Mouse (Mus musculus) cerebellum, adult 2 months (tissue): Measurements from ENCODE around the gene Smarce1.

Experiments used
- CTCF ChIP-seq: fragments of 200-500 bp; IDR thresholded peaks from 2 replicates; pipeline ENCODE4 v1.5.1; 2011; ENCODE audit warnings: low read depth, mild to moderate bottlenecking, control low read depth, low read length, moderate library complexity, borderline replicate concordance; ENCODE audit not compliant: insufficient read depth
- POLR2A ChIP-seq: fragments of 200-500 bp; IDR thresholded peaks from 2 replicates; pipeline ENCODE4 v1.6.1; 2011; ENCODE audit warnings: low read length, control low read depth, borderline replicate concordance; ENCODE audit not compliant: insufficient read depth

- TF ChIP-seq CTCF: peak; percentile 49
- no peak for TF ChIP-seq POLR2A
Measured at GRCm38 (mm10) chr11:99206954-99207353, 23.9 kb downstream of the Smarce1 start.
